Mouse (Mus musculus): ENCODE results near the gene Sptssb. TPM values are rescaled to one million over a fixed set of nuclear protein-coding genes. Genes with fewer than 3 reads are reported as not detected.

The Sptssb gene
- polyA plus RNA-seq (2012; ENCODE audit: low replicate concordance): not detected in 2 replicates

GRCm38 (mm10) chr3:69859858-69860588 is at the start of gene Sptssb:
TSS of gene Sptssb (minus strand) at chr3:69859940.

Other genes with a start within 250 kb of the Sptssb start
- gene Nmd3, start 138.0 kb downstream of the Sptssb start, polyA plus RNA-seq (2012; ENCODE audit: low replicate concordance): 15.7 and 40.0 TPM in 2 replicates
- not detected in 2 replicates for gene Otol1, start 147.7 kb upstream of the Sptssb start, polyA plus RNA-seq (2012; ENCODE audit: low replicate concordance)